Mouse (Mus musculus) spleen, adult 2 months (tissue): ENCODE measurements around the gene Zfp281.

Source experiments
- CTCF ChIP-seq: fragments of 200-500 bp; IDR thresholded peaks from 2 replicates; pipeline ENCODE4 v1.5.1; 2011; ENCODE audit warnings: mild to moderate bottlenecking, inconsistent platforms; ENCODE audit not compliant: insufficient read depth, insufficient read length, insufficient replicate concordance; ENCODE audit errors: extremely low read depth
- POLR2A ChIP-seq: fragments of 200-500 bp; IDR thresholded peaks from 2 replicates; pipeline ENCODE4 v1.6.1; 2011; ENCODE audit warnings: low read depth, low read length, inconsistent platforms

DNA sequence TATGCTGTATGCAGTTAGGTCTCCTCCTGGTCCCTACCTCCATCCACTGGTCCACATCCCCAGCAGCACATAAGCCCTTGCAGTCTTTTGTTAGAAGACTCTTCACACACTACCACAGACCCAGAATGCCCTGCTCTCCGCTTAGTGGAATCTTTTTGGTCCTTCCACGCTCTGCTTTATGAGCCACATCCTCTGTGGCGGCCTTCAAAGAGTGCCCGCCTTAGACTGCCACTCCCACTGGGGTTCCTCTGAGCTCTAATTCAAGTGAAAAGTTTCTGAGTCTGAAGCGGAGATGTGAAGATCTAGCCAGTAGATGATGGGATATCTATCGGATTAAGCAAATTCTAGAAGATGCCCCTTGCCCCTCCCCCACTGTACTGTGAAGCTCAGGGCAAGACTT, 47.9 kb downstream of the Zfp281 start:
- no peak for TF ChIP-seq CTCF
- no peak for TF ChIP-seq POLR2A
